Mouse (Mus musculus) cerebellum, adult 2 months (tissue): ENCODE data around the gene Gabrg3. TPM values are rescaled to one million over a fixed set of nuclear protein-coding genes. Genes with fewer than 3 reads are reported as not detected.

ENCODE experiments used
- DNase-seq, 2 experiments: peaks; one replicate each; pipeline ENCODE4 v3.0.0; 2021
- H3K27ac ChIP-seq: fragments of 200-500 bp; 2 replicates; pipeline ENCODE4 v1.5.1; 2012; ENCODE audit warnings: low read length, control low read depth, inconsistent platforms; ENCODE audit not compliant: insufficient read depth
- H3K27me3 ChIP-seq: fragments of 200-500 bp; 2 replicates; pipeline ENCODE4 v1.6.1; 2012; ENCODE audit warnings: inconsistent platforms, mild to moderate bottlenecking, low read length, moderate library complexity; ENCODE audit not compliant: control insufficient read depth, insufficient read depth
- H3K4me1 ChIP-seq: fragments of 200-500 bp; 2 replicates; pipeline ENCODE4 v1.6.1; 2011; ENCODE audit warnings: low read length; ENCODE audit not compliant: control insufficient read depth, insufficient read depth
- H3K4me3 ChIP-seq: fragments of 200-500 bp; replicated peaks from 2 replicates; pipeline ENCODE3; 2011; ENCODE audit warnings: mild to moderate bottlenecking, low read depth, low read length, control low read depth; ENCODE audit not compliant: insufficient read depth
- CTCF ChIP-seq: fragments of 200-500 bp; IDR thresholded peaks from 2 replicates; pipeline ENCODE4 v1.5.1; 2011; ENCODE audit warnings: low read depth, mild to moderate bottlenecking, control low read depth, low read length, moderate library complexity, borderline replicate concordance; ENCODE audit not compliant: insufficient read depth
- POLR2A ChIP-seq: fragments of 200-500 bp; IDR thresholded peaks from 2 replicates; pipeline ENCODE4 v1.6.1; 2011; ENCODE audit warnings: low read length, control low read depth, borderline replicate concordance; ENCODE audit not compliant: insufficient read depth
- WGBS: fragments of 180-500 bp; shearing (Covaris S2); methylation state at CpG from one replicate; pipeline ENCODE4 v1.1.7; 2018; 5-methylcytosine and 5-hydroxymethylcytosine counted together
- polyA plus RNA-seq: library from polyadenylated mRNA; depleted of rRNA; stranded (reverse); fragments of >200 nt; gene quantifications from 2 replicates; pipeline ENCODE4 v1.2.3, GENCODE M21; 2012

Gene Gabrg3
- polyA plus RNA-seq, 1 experiment = 2.7 TPM

GRCm38 (mm10) chr7:57348774-57349173 lies 38.2 kb downstream of the Gabrg3 start:
- no peak for DNase-seq
- Histone ChIP-seq H3K4me3 (no peak overlapping the region), H3K4me1 (no peaks in the 10 kb centered on the region), H3K27me3 (no peaks in the 10 kb centered on the region), H3K27ac (no peak overlapping the region)
- TF ChIP-seq CTCF (no peak), POLR2A (no peak)
- 85% methylated on average over 1 of the region's 1 CpGs for WGBS

GRCm38 (mm10) chr7:57341910-57342309 lies 45.1 kb downstream of the Gabrg3 start:
- no peak overlapping the region for H3K4me3 ChIP-seq
- H3K4me1 ChIP-seq = no peaks in the 10 kb centered on the region
- H3K27ac ChIP-seq = no peak overlapping the region
- H3K27me3 ChIP-seq = no peaks in the 10 kb centered on the region
- DNase-seq = no peak
- TF ChIP-seq CTCF (no peak), POLR2A (no peak)
- WGBS = 45% methylated on average over 8 of the region's 8 CpGs

- TF ChIP-seq POLR2A (no peak), CTCF (no peak)
- Histone ChIP-seq H3K27me3 (no peaks in the 10 kb centered on the region), H3K4me1 (no peaks in the 10 kb centered on the region), H3K27ac (no peak overlapping the region), H3K4me3 (no peak overlapping the region)
- 58% methylated on average over 3 of the region's 3 CpGs for WGBS
- no peak for DNase-seq
Measured at GRCm38 (mm10) chr7:57331211-57331610, 55.8 kb downstream of the Gabrg3 start.

- H3K4me3 ChIP-seq = no peak overlapping the region
- DNase-seq = no peak
- WGBS = 76% methylated on average over 4 of the region's 4 CpGs
- H3K27ac ChIP-seq = no peak overlapping the region
- H3K27me3 ChIP-seq = no peaks in the 10 kb centered on the region
- no peaks in the 10 kb centered on the region for H3K4me1 ChIP-seq
- no peak for TF ChIP-seq POLR2A
- TF ChIP-seq CTCF = no peak
Measured at GRCm38 (mm10) chr7:57330240-57330639, 56.7 kb downstream of the Gabrg3 start.

- no peak overlapping the region for H3K4me3 ChIP-seq
- 46% methylated on average over 3 of the region's 3 CpGs for WGBS
- TF ChIP-seq POLR2A = no peak
- no peak for TF ChIP-seq CTCF
- H3K27ac ChIP-seq = no peak overlapping the region
- no peaks in the 10 kb centered on the region for H3K4me1 ChIP-seq
- no peaks in the 10 kb centered on the region for H3K27me3 ChIP-seq
- no peak for DNase-seq
Measured at GRCm38 (mm10) chr7:57324473-57324872, 62.5 kb downstream of the Gabrg3 start.

- Histone ChIP-seq H3K27ac (no peak overlapping the region), H3K4me3 (no peak overlapping the region), H3K27me3 (no peaks in the 10 kb centered on the region), H3K4me1 (no peaks in the 10 kb centered on the region)
- TF ChIP-seq POLR2A (no peak), CTCF (no peak)
- 75% methylated on average over 1 of the region's 1 CpGs for WGBS
- DNase-seq = no peak
Measured at GRCm38 (mm10) chr7:57322086-57322485, 64.9 kb downstream of the Gabrg3 start.

GRCm38 (mm10) chr7:57314971-57315370 lies 72.0 kb downstream of the Gabrg3 start:
- DNase-seq = no peak
- WGBS = 65% methylated on average over 1 of the region's 1 CpGs
- H3K4me1 ChIP-seq = no peaks in the 10 kb centered on the region
- H3K27ac ChIP-seq = no peak overlapping the region
- H3K4me3 ChIP-seq = no peak overlapping the region
- TF ChIP-seq POLR2A = no peak
- TF ChIP-seq CTCF = no peak
- H3K27me3 ChIP-seq = no peaks in the 10 kb centered on the region

- H3K4me1 ChIP-seq = no peaks in the 10 kb centered on the region
Measured at GRCm38 (mm10) chr7:57312018-57312417, 75.0 kb downstream of the Gabrg3 start.

More at GRCm38 (mm10) chr7:57312018-57312417, 75.0 kb downstream of the Gabrg3 start:
- no peaks in the 10 kb centered on the region for H3K27me3 ChIP-seq
- 88% methylated on average over 2 of the region's 2 CpGs for WGBS
- H3K27ac ChIP-seq = no peak overlapping the region
- no peak for TF ChIP-seq CTCF
- no peak for TF ChIP-seq POLR2A
- H3K4me3 ChIP-seq = no peak overlapping the region
- no peak for DNase-seq
